Mouse (Mus musculus) bone marrow macrophage, adult 2 months (primary cell): ENCODE results near the gene Fam155a.

Experiments used
- CTCF ChIP-seq: IDR thresholded peaks from 2 replicates; pipeline ENCODE4 v1.5.1; 2012; ENCODE audit warnings: low read depth, mild to moderate bottlenecking, low read length, moderate library complexity
- POLR2A ChIP-seq: IDR thresholded peaks from 2 replicates; pipeline ENCODE4 v1.6.1; 2012; ENCODE audit warnings: mild to moderate bottlenecking, low read depth, low read length, borderline replicate concordance

DNA sequence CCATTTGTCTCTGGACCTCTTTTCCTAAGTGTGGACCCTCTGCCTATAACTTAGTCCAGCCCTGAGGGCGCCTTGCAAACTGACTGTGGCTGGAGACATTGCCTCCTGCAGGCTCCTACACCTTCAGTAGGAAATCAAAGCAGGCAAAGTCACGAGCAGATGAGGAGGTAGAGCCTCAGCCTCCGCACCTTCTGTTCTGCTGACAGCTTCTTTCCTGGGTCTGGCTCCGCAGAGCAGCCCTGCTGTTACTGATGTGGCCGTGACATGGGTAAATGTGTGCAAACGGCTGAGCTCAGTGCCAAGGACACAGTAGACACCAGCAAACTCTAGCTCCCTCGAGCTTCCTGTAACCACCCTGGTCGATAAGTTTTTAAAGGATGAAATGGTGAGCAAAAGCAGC lies 63.5 kb downstream of the Fam155a start:
- TF ChIP-seq POLR2A = no peak
- no peak for TF ChIP-seq CTCF
